Mouse (Mus musculus): ENCODE measurements around the gene Pcsk1.

Pcsk1 gene

DNA sequence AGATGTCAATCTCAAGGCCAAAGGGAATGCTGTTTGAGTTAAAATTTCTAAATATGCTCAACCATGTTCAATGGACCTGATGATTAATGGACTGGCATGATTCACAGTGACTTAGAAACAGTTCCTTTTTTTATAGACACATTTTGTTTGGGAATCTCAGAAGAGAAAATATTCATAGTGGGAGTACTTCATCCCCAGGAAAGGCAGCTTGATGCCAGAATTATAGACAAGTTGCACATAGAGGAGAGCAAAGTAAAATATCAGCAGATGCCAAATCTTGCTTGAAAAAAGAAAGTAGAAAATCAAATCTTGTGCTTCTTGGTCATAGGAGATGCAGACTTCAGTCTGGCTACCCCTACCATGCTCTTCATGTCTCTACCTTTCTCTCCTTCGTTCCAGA lies 25.2 kb downstream of the Pcsk1 start:
- Histone ChIP-seq H3K9me3 (ENCODE audit: low read length) (no peaks in the 10 kb centered on the region), H3K4me3 (replicated peaks; ENCODE audit: low read length) (no peak overlapping the region), H3K4me1 (replicated peaks; ENCODE audit: low read depth, low read length) (no peaks in the 10 kb centered on the region), H3K36me3 (ENCODE audit: insufficient read depth, low read length) (no peaks in the 10 kb centered on the region), H3K27me3 (ENCODE audit: insufficient read depth, low read length) (no peaks in the 10 kb centered on the region)
- no peak for TF ChIP-seq NANOG (IDR thresholded peaks at IDR 0.05; ENCODE audit: borderline replicate concordance, low read length)
- no peak for TF ChIP-seq CTCF (conservative IDR thresholded peaks at IDR 0.05; ENCODE audit: low read length)
- no peak for TF ChIP-seq POU5F1 (IDR thresholded peaks at IDR 0.05; ENCODE audit: borderline replicate concordance, low read length)

DNA sequence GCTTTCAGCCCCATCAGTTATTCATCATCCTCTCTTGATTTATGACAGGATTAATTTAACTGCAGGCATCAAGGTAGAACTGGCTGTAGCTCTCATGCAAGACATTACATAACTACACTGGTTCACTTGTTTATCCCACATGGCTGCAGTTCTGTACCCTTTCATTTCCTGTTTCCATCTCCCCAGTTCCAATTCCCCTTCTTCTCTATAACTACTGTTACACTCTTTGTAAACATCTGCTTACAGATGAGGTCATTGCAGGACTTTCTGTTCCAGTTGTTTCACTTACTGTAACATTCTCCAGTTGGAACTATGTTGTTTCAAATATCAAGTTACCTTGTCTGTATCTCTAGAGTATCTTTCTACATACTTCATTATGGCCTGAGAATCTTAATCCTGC lies 46.2 kb downstream of the Pcsk1 start:
- Histone ChIP-seq H3K4me3 (replicated peaks; ENCODE audit: low read length) (no peak overlapping the region), H3K9me3 (ENCODE audit: low read length) (peaks cover 15% of the 10 kb centered on the region), H3K4me1 (replicated peaks; ENCODE audit: low read depth, low read length) (no peaks in the 10 kb centered on the region), H3K27me3 (ENCODE audit: insufficient read depth, low read length) (no peaks in the 10 kb centered on the region), H3K36me3 (ENCODE audit: insufficient read depth, low read length) (no peaks in the 10 kb centered on the region)
- no peak for TF ChIP-seq POU5F1 (IDR thresholded peaks at IDR 0.05; ENCODE audit: borderline replicate concordance, low read length)
- no peak for TF ChIP-seq CTCF (conservative IDR thresholded peaks at IDR 0.05; ENCODE audit: low read length)
- TF ChIP-seq NANOG (IDR thresholded peaks at IDR 0.05; ENCODE audit: borderline replicate concordance, low read length): no peak

DNA sequence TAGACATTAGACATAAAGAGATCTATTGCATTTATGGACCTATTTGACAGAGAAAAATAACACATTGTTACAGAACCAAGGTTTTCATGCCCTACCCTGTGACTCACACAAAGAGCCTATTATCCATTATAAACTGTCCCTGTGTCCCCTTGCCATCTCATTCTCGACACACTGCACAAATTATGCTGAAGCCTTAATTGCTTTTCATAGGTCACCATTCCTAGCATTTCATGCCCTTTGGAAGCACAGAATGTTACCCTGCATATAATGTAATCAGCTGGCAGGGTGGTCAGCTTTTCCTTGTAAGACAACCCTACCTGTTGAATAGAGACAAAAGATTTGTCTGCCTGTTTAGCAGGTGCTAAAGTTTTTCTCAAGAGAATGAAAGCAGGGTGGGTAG lies 71.0 kb downstream of the Pcsk1 start:
- Histone ChIP-seq H3K9me3 (ENCODE audit: low read length) (peaks cover 11% of the 10 kb centered on the region; the same call in 1 of the 2 replicates), H3K4me1 (replicated peaks; ENCODE audit: low read depth, low read length) (no peaks in the 10 kb centered on the region), H3K36me3 (ENCODE audit: insufficient read depth, low read length) (no peaks in the 10 kb centered on the region), H3K27me3 (ENCODE audit: insufficient read depth, low read length) (no peaks in the 10 kb centered on the region), H3K4me3 (replicated peaks; ENCODE audit: low read length) (no peak overlapping the region)
- TF ChIP-seq POU5F1 (IDR thresholded peaks at IDR 0.05; ENCODE audit: borderline replicate concordance, low read length) (no peak), NANOG (IDR thresholded peaks at IDR 0.05; ENCODE audit: borderline replicate concordance, low read length) (no peak), CTCF (conservative IDR thresholded peaks at IDR 0.05; ENCODE audit: low read length) (no peak)

DNA sequence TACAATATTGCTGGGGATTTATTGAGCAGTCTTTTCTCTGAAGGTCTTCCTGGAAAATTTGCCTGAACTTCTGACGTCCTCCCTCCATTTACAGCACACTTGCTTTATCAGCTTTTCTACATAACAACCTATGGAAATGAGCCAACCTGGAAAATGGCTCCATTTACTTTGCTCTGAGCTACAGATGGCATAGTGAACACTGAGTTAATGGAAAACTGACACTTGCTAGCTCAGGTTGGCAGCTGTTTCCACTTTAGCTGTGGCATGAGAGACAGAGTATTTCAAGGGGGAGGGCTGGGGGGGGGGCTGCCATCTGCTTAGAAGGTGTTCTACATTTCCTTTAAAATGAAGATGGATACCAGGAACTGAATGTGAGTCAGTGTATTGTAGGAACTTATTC lies 73.8 kb downstream of the Pcsk1 start:
- TF ChIP-seq CTCF (conservative IDR thresholded peaks at IDR 0.05; ENCODE audit: low read length): no peak
- TF ChIP-seq NANOG (IDR thresholded peaks at IDR 0.05; ENCODE audit: borderline replicate concordance, low read length): no peak
- no peak for TF ChIP-seq POU5F1 (IDR thresholded peaks at IDR 0.05; ENCODE audit: borderline replicate concordance, low read length)
- H3K4me1 ChIP-seq (replicated peaks; ENCODE audit: low read depth, low read length): no peaks in the 10 kb centered on the region
- H3K27me3 ChIP-seq (ENCODE audit: insufficient read depth, low read length): no peaks in the 10 kb centered on the region
- H3K36me3 ChIP-seq (ENCODE audit: insufficient read depth, low read length): no peaks in the 10 kb centered on the region
- no peaks in the 10 kb centered on the region for H3K9me3 ChIP-seq (ENCODE audit: low read length)
- no peak overlapping the region for H3K4me3 ChIP-seq (replicated peaks; ENCODE audit: low read length)
